Comparison of ENCODE assay signal across 26 mouse cellular contexts in genomic region chr11:90917782-90918181, GRCm38 (mm10).
DNase-seq lines count a peak whose midpoint lies in the region; ATAC-seq and TF ChIP-seq lines count a peak whose summit lies in the region.
"Had no signal": no experiment of that assay in that cellular context is flagged by ENCODE, and none has a peak within 500 bp of the region (broad histone marks: within the 10 kb centered on the region; RNA-seq: fewer than 3 reads in every experiment).

No protein-coding gene starts in this region.

- DNase-seq in frontal cortex, postnatal 25 days (ENCODE audit: low spot score in 2 of 2) = no peak
- no peak for DNase-seq in layer of hippocampus, adult 2 months (ENCODE audit: low spot score in 2 of 2)
- no peak for DNase-seq in layer of hippocampus, adult 8-10 months (ENCODE audit: low spot score in 2 of 2)
- DNase-seq in NIH3T3 (ENCODE audit: low read depth) (peak; percentile 30), Patski (ENCODE audit: low read depth, low spot score) (no peak)
- no peak for DNase-seq in urinary bladder, postnatal 36 days (ENCODE audit: low spot score in 2 of 2)
- DNase-seq: adrenal gland, postnatal 10 days; B cell, adult 2 months; cerebellum, adult 11 months; cerebellum, adult 9-11 months; gastrocnemius, postnatal 10 days; kidney, adult 11 months; kidney, postnatal 36 days; layer of hippocampus, adult 9-11 months; right cerebral cortex, postnatal 25 days; thymus, postnatal 14 days had no signal

- no peak overlapping the region for H3K27ac ChIP-seq in layer of hippocampus, adult 2 months
- H3K27ac ChIP-seq: embryonic facial prominence, embryonic 12.5 days; heart, embryonic 10.5 days; heart, embryonic 15.5 days; limb, embryonic 12.5 days; liver, embryonic 15.5 days; lung, embryonic 15.5 days; neural tube, embryonic 15.5 days; stomach, embryonic 15.5 days had no signal

- CTCF ChIA-PET in Patski (lab: Charles Lee) = no interaction called here

- POLR2A ChIA-PET in Patski (lab: Charles Lee) = no interaction called here

- peak; percentile 50; the same call in 1 of the 2 replicates for ATAC-seq in frontal cortex, adult (ENCODE audit: low TSS enrichment)
- no peak for ATAC-seq in Patski
- ATAC-seq: forebrain, embryonic 14.5 days had no signal

- H3K27me3 ChIP-seq in Patski = no peaks in the 10 kb centered on the region
- H3K27me3 ChIP-seq: embryonic facial prominence, embryonic 12.5 days; heart, embryonic 15.5 days; limb, embryonic 12.5 days; liver, embryonic 15.5 days; lung, embryonic 15.5 days; neural tube, embryonic 15.5 days; stomach, embryonic 15.5 days had no signal

- in situ Hi-C loops in Patski (cut with MboI; ENCODE audit: low pct_unique_long_range_greater_than_20kb) = no loop called here

- peak; percentile 34 for TF ChIP-seq CTCF in layer of hippocampus, adult 2 months (conservative IDR thresholded peaks at IDR 0.05)
- TF ChIP-seq CTCF in Patski (IDR thresholded peaks at IDR 0.05) = peak; percentile 21

- H3K4me3 ChIP-seq in layer of hippocampus, adult 2 months = no peak overlapping the region
- H3K4me3 ChIP-seq: embryonic facial prominence, embryonic 12.5 days; heart, embryonic 10.5 days; heart, embryonic 15.5 days; limb, embryonic 12.5 days; liver, embryonic 15.5 days; lung, embryonic 15.5 days; neural tube, embryonic 15.5 days; stomach, embryonic 15.5 days had no signal
